Mouse (Mus musculus) cerebellum, adult 2 months (tissue): ENCODE results near the gene Klhdc9. TPM values are rescaled to one million over a fixed set of nuclear protein-coding genes. Genes with fewer than 3 reads are reported as not detected.

Source experiments
- DNase-seq, 2 experiments: peaks; one replicate each; pipeline ENCODE4 v3.0.0; 2021
- H3K27ac ChIP-seq: fragments of 200-500 bp; 2 replicates; pipeline ENCODE4 v1.5.1; 2012; ENCODE audit warnings: low read length, control low read depth, inconsistent platforms; ENCODE audit not compliant: insufficient read depth
- H3K27me3 ChIP-seq: fragments of 200-500 bp; 2 replicates; pipeline ENCODE4 v1.6.1; 2012; ENCODE audit warnings: inconsistent platforms, mild to moderate bottlenecking, low read length, moderate library complexity; ENCODE audit not compliant: control insufficient read depth, insufficient read depth
- H3K4me1 ChIP-seq: fragments of 200-500 bp; 2 replicates; pipeline ENCODE4 v1.6.1; 2011; ENCODE audit warnings: low read length; ENCODE audit not compliant: control insufficient read depth, insufficient read depth
- H3K4me3 ChIP-seq: fragments of 200-500 bp; replicated peaks from 2 replicates; pipeline ENCODE3; 2011; ENCODE audit warnings: mild to moderate bottlenecking, low read depth, low read length, control low read depth; ENCODE audit not compliant: insufficient read depth
- CTCF ChIP-seq: fragments of 200-500 bp; IDR thresholded peaks from 2 replicates; pipeline ENCODE4 v1.5.1; 2011; ENCODE audit warnings: low read depth, mild to moderate bottlenecking, control low read depth, low read length, moderate library complexity, borderline replicate concordance; ENCODE audit not compliant: insufficient read depth
- POLR2A ChIP-seq: fragments of 200-500 bp; IDR thresholded peaks from 2 replicates; pipeline ENCODE4 v1.6.1; 2011; ENCODE audit warnings: low read length, control low read depth, borderline replicate concordance; ENCODE audit not compliant: insufficient read depth
- WGBS: fragments of 180-500 bp; shearing (Covaris S2); methylation state at CpG from one replicate; pipeline ENCODE4 v1.1.7; 2018; 5-methylcytosine and 5-hydroxymethylcytosine counted together
- polyA plus RNA-seq: library from polyadenylated mRNA; depleted of rRNA; stranded (reverse); fragments of >200 nt; gene quantifications from 2 replicates; pipeline ENCODE4 v1.2.3, GENCODE M21; 2012; rRNA removed

The Klhdc9 gene
- 7.9 and 8.2 TPM in 2 replicates for polyA plus RNA-seq

DNA sequence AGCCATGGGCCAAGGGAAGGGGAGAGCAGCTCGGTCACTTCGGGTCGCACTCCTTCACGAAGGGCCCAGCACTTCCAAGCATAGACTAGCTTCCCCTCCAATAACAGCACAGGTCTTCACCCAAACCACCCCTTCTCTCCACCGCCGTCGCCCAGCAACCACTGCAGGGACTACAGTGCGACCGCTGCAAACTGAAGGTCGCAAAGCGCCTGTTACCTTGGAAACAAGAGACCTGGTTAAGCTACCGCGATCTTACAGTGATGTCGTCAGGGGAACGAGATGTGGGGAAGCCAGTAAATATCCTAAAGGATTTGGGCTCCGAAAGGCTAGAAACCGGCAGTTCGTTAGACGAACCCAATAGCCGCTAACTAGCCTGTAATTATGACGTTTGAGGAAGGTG is at the start of gene Klhdc9:
Klhdc9 (minus strand) TSS at position 143 of the 400 bp plus-strand sequence.
- TF ChIP-seq POLR2A (peak; percentile 78; the same call in 1 of the 2 replicates), CTCF (no peak)
- H3K4me3 ChIP-seq, result peak within 1 kb of the TSS; percentile 82
- no peaks in the 10 kb centered on the region for H3K27me3 ChIP-seq
- H3K27ac ChIP-seq, result peak within 1 kb of the TSS; percentile 81
- DNase-seq, result peak; percentile 81 to 86
- 1% methylated on average over 21 of the region's 21 CpGs for WGBS
- H3K4me1 ChIP-seq, result peaks cover 12% of the 10 kb centered on the region; the same call in 1 of the 2 replicates

GRCm38 (mm10) chr1:171410231-171410630 is 49.6 kb upstream of the Klhdc9 start:
- WGBS, result 84% methylated on average over 1 of the region's 1 CpGs
- DNase-seq, result no peak
- Histone ChIP-seq H3K4me3 (no peak overlapping the region), H3K27ac (no peak overlapping the region), H3K27me3 (no peaks in the 10 kb centered on the region), H3K4me1 (no peaks in the 10 kb centered on the region; the same call in 1 of the 2 replicates)
- TF ChIP-seq CTCF, result no peak
- no peak for TF ChIP-seq POLR2A

GRCm38 (mm10) chr1:171407263-171407662 is 46.7 kb upstream of the Klhdc9 start:
- no peak for TF ChIP-seq POLR2A
- TF ChIP-seq CTCF, result no peak
- H3K27me3 ChIP-seq, result no peaks in the 10 kb centered on the region
- no peak for DNase-seq
- no peaks in the 10 kb centered on the region for H3K4me1 ChIP-seq
- H3K27ac ChIP-seq, result no peak overlapping the region
- WGBS, result 77% methylated on average over 5 of the region's 5 CpGs
- no peak overlapping the region for H3K4me3 ChIP-seq

GRCm38 (mm10) chr1:171402991-171403390 is 42.4 kb upstream of the Klhdc9 start:
- Histone ChIP-seq H3K27ac (no peak overlapping the region), H3K27me3 (no peaks in the 10 kb centered on the region), H3K4me3 (no peak overlapping the region), H3K4me1 (no peaks in the 10 kb centered on the region)
- WGBS, result 79% methylated on average over 9 of the region's 9 CpGs
- DNase-seq, result no peak
- TF ChIP-seq POLR2A, result no peak

DNA sequence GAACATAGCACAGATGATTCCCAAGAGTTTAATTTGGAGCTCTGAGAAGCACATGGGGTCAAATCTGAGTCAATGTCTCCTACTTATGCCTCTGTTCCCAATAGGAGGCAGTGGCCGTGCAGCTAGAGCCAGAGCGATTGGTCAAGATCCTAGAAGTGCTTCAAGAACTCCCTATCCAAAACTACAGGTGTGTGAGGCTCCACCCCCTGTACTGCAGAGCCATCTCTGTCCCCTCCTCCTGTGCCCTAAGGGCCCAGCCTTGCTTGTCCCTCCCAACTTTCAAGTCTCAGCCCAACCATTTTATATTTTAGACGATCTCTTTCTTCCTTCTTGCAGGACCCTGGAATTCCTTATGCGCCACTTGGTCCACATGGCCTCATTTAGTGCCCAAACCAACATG is 41.2 kb upstream of the Klhdc9 start:
- WGBS, result 89% methylated on average over 4 of the region's 4 CpGs

GRCm38 (mm10) chr1:171390101-171390500 is 29.5 kb upstream of the Klhdc9 start:
- no peak overlapping the region for H3K27ac ChIP-seq
- 84% methylated on average over 4 of the region's 4 CpGs for WGBS
- TF ChIP-seq CTCF (no peak), POLR2A (no peak)
- no peak overlapping the region for H3K4me3 ChIP-seq
- no peak for DNase-seq
- H3K27me3 ChIP-seq, result no peaks in the 10 kb centered on the region
- no peaks in the 10 kb centered on the region for H3K4me1 ChIP-seq

More for the DNA sequence above, 41.2 kb upstream of the Klhdc9 start:
- TF ChIP-seq POLR2A (no peak), CTCF (no peak)
- Histone ChIP-seq H3K27me3 (no peaks in the 10 kb centered on the region), H3K4me1 (no peaks in the 10 kb centered on the region), H3K4me3 (no peak overlapping the region), H3K27ac (no peak overlapping the region)
- DNase-seq, result no peak

DNA sequence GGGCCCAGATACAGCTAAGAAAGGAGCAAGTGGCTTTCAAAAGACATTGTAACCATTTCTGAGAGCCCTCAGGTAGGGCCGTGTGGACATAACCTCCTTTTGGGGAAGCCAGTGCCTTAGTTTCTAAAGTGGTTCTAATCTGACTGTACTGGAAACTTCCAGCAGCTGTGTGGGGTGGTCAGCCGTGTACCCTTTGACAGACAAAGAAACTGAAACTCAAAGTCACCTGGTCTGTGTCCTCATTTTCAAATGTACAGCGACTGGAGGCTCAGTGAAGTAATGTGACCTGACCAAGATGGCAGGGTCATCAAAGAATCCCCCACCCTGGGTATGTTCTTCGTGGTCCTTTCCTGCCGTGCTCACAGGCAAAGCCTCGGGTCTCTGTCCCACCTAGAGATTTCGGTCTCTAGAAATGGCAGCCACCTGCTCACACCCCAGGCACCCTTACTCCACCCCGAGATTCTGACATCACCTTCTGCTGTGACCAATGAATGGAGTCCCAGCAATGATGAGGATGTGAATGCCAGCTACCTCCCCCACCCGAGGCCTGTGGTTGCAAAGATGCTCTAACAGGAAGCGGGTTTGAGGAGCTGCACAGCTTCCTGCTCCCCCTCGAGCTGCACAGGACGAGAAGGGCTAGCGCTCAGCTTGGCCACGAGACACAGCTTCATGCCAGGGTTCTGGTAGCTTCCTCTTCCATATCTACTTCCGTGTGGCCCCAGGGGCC is 27.9 kb upstream of the Klhdc9 start, which contains the start of gene Arhgap30:
Arhgap30 (plus strand) TSS at position 579 of the 727 bp plus-strand sequence.
- H3K4me1 ChIP-seq, result no peaks in the 10 kb centered on the region
- DNase-seq, result no peak
- no peaks in the 10 kb centered on the region for H3K27me3 ChIP-seq
- no peak within 1 kb of the TSS for H3K27ac ChIP-seq
- no peak within 1 kb of the TSS for H3K4me3 ChIP-seq
- WGBS, result 77% methylated on average over 15 of the region's 15 CpGs
- TF ChIP-seq POLR2A (no peak), CTCF (no peak)

DNA sequence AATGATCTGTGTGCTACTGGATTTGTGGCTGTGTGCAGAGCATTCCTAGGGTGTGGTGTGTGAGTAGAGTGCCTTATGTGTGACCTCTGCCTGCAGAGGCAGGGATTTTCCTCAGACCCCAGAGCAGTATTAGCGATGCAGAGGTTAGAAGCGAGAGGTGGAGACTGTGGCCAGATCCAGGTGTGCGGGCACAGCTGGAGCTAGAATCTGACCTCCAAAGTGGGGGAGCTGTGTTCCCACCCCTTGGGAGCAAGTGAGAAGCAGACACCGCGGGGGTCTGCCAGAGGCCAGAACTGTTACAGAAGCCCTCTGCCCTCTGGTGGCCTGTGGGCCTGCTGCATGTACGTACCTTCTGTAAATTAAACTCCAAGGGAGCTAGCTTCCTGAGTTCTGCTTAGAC is 26.5 kb upstream of the Klhdc9 start:
- 35% methylated on average over 6 of the region's 6 CpGs for WGBS
- no peak for DNase-seq
- Histone ChIP-seq H3K4me3 (no peak overlapping the region), H3K27ac (no peak overlapping the region), H3K27me3 (no peaks in the 10 kb centered on the region), H3K4me1 (no peaks in the 10 kb centered on the region)
- TF ChIP-seq POLR2A (no peak), CTCF (peak; percentile 31; the same call in 1 of the 2 replicates)
